Mouse (Mus musculus) brain, embryonic 14.5 days (tissue): ENCODE measurements around the gene Lipe.

ENCODE experiments used
- CTCF ChIP-seq: fragments of 200-500 bp; IDR thresholded peaks from 2 replicates; pipeline ENCODE4 v1.5.1; 2012; ENCODE audit warnings: inconsistent platforms, mild to moderate bottlenecking, moderate library complexity, borderline replicate concordance; ENCODE audit not compliant: insufficient read depth, insufficient read length; ENCODE audit errors: extremely low read depth
- POLR2A ChIP-seq: fragments of 200-500 bp; IDR thresholded peaks from 2 replicates; pipeline ENCODE4 v1.6.1; 2012; ENCODE audit warnings: mild to moderate bottlenecking, inconsistent platforms, borderline replicate concordance; ENCODE audit not compliant: poor library complexity, insufficient read depth, insufficient read length, severe bottlenecking; ENCODE audit errors: extremely low read depth

DNA sequence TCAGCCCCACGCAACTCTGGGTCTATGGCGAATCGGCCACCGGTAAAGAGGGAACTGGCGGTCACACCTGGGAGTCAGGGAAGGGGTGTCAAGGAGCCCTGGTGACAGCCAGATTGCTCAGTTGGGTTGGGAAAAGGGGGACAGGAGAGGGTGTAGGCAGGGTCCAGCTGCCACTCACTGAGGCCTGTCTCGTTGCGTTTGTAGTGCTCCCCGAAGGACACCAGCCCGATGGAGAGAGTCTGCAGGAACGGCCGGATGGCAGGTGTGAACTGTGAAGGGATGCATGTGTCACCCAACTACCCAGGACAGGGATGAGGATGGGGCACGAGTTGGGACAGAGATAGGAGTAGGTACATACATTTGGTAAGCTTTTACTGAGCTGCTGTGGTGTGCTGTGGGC, 13.3 kb downstream of the Lipe start:
- TF ChIP-seq CTCF (no peak), POLR2A (no peak)
